In the genomic region with DNA sequence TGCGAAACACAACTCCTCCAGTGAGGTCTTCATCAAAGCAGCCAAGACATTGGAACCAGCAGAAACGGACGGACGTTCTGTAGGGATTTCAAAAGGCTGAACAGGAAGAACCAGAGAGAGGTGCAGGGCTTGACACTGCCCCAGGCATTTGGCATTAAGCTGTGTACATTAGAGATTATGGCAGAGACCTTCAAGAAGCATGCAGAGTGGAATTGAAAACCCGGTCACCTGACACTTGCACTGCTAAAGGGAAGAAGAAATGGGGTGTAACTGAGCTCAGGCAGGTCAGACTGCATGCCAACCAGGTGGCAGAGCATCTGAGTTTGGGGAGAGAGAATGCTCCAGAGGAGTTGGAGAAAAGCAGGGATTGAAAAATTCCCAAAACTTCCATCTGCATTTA, we compare ENCODE assay signal across 45 mouse cellular contexts. TPM values are rescaled to one million over a fixed set of nuclear protein-coding genes. Genes with fewer than 3 reads are reported as not detected.
"Had no signal": no experiment of that assay in that cellular context is flagged by ENCODE, and none has a peak within 500 bp of the region (broad histone marks: within the 10 kb centered on the region; RNA-seq: fewer than 3 reads in every experiment).

No protein-coding gene starts in this region.

- H3K27ac ChIP-seq: limb, embryonic 10.5 days; limb, embryonic 12.5 days; limb, embryonic 13.5 days; limb, embryonic 15.5 days; liver, embryonic 12.5 days; liver, embryonic 13.5 days; liver, embryonic 14.5 days; liver, embryonic 15.5 days; lung, embryonic 15.5 days; macrophage; midbrain, embryonic 10.5 days; midbrain, embryonic 12.5 days; midbrain, embryonic 13.5 days; midbrain, embryonic 15.5 days; neural tube, embryonic 12.5 days had no signal

- H3K4me2 ChIP-seq: limb, embryonic 12.5 days; limb, embryonic 13.5 days; limb, embryonic 15.5 days; liver, embryonic 11.5 days; liver, embryonic 12.5 days; liver, embryonic 13.5 days; liver, embryonic 15.5 days; lung, embryonic 14.5 days; lung, embryonic 15.5 days; midbrain, embryonic 11.5 days; midbrain, embryonic 12.5 days; midbrain, embryonic 13.5 days; midbrain, embryonic 15.5 days; neural tube, embryonic 12.5 days had no signal

- H3K27me3 ChIP-seq: limb, embryonic 12.5 days; limb, embryonic 13.5 days; limb, embryonic 15.5 days; liver, embryonic 13.5 days; liver, embryonic 15.5 days; lung, embryonic 15.5 days; megakaryocyte, embryonic 14.5 days; midbrain, embryonic 12.5 days; midbrain, embryonic 13.5 days; midbrain, embryonic 15.5 days; neural tube, embryonic 12.5 days had no signal

- DNase-seq: left cerebral cortex, postnatal 4 days; liver; liver, embryonic 13.5 days; liver, postnatal 0 days; lung, adult 18-20 months; lung, adult 2 months; lung, embryonic 14.5 days; lung, postnatal 10 days; lung, postnatal 14 days; lung, postnatal 36 days; lung, postnatal 4 days; midbrain, embryonic 14.5 days had no signal

- H3K4me3 ChIP-seq: limb, embryonic 10.5 days; limb, embryonic 12.5 days; limb, embryonic 13.5 days; limb, embryonic 15.5 days; liver, embryonic 12.5 days; liver, embryonic 13.5 days; liver, embryonic 15.5 days; lung, embryonic 15.5 days; megakaryocyte, embryonic 14.5 days; midbrain, embryonic 10.5 days; midbrain, embryonic 12.5 days; midbrain, embryonic 13.5 days; midbrain, embryonic 15.5 days; myocyte; neural tube, embryonic 12.5 days had no signal

- ATAC-seq: liver, embryonic 12.5 days; liver, postnatal 0 days; lung, postnatal 0 days; midbrain, embryonic 13.5 days; midbrain, embryonic 15.5 days; midbrain, embryonic 16.5 days had no signal

- H3K9me3 ChIP-seq: limb, embryonic 10.5 days; limb, embryonic 12.5 days; limb, embryonic 13.5 days; limb, embryonic 15.5 days; liver, embryonic 12.5 days; liver, embryonic 13.5 days; liver, embryonic 15.5 days; lung, embryonic 15.5 days; megakaryocyte, embryonic 14.5 days; midbrain, embryonic 10.5 days; midbrain, embryonic 12.5 days; midbrain, embryonic 13.5 days; midbrain, embryonic 15.5 days; neural tube, embryonic 12.5 days had no signal

- H3K9ac ChIP-seq: limb, embryonic 12.5 days; limb, embryonic 13.5 days; limb, embryonic 15.5 days; liver, embryonic 12.5 days; liver, embryonic 13.5 days; liver, embryonic 14.5 days; liver, embryonic 15.5 days; liver, postnatal 0 days; lung, embryonic 14.5 days; lung, embryonic 15.5 days; midbrain, embryonic 12.5 days; midbrain, embryonic 13.5 days; midbrain, embryonic 15.5 days; neural tube, embryonic 12.5 days had no signal

- H3K36me3 ChIP-seq: limb, embryonic 10.5 days; limb, embryonic 12.5 days; limb, embryonic 13.5 days; limb, embryonic 15.5 days; liver, embryonic 12.5 days; liver, embryonic 13.5 days; liver, embryonic 15.5 days; lung, embryonic 15.5 days; midbrain, embryonic 10.5 days; midbrain, embryonic 12.5 days; midbrain, embryonic 13.5 days; midbrain, embryonic 15.5 days; neural tube, embryonic 12.5 days had no signal

- H3K4me1 ChIP-seq: neural tube, embryonic 12.5 days had no signal

RNA-seq across cellular contexts. Expression of gene Gm47996, which starts 45.5 kb away (rescaled TPM):
- total RNA-seq: left cerebral cortex, postnatal 10 days; left cerebral cortex, postnatal 14 days; left cerebral cortex, postnatal 25 days; left cerebral cortex, postnatal 36 days; left cerebral cortex, postnatal 4 days; liver, adult 2 months; megakaryocyte, adult 5-6 weeks; megakaryocyte-erythroid progenitor cell, adult 5-6 weeks; midbrain, postnatal 0 days; monocyte, adult 5-6 weeks had no signal
- polyA plus RNA-seq: limb, embryonic 12.5 days; limb, embryonic 13.5 days; liver, adult 2 months; lung, adult 2 months; lung, embryonic 14.5 days; lung, embryonic 15.5 days; lung, embryonic 16.5 days; lung, postnatal 0 days; macrophage; midbrain, embryonic 11.5 days; midbrain, embryonic 13.5 days; midbrain, embryonic 14.5 days; midbrain, embryonic 15.5 days; midbrain, embryonic 16.5 days; midbrain, postnatal 0 days; neural tube, embryonic 11.5 days; neural tube, embryonic 12.5 days had no signal

RNA-seq across cellular contexts. Expression of gene 3110040M04Rik, which starts 51.5 kb away (rescaled TPM):
- total RNA-seq: left cerebral cortex, postnatal 10 days; left cerebral cortex, postnatal 14 days; left cerebral cortex, postnatal 25 days; left cerebral cortex, postnatal 36 days; left cerebral cortex, postnatal 4 days; liver, adult 2 months; midbrain, postnatal 0 days; monocyte, adult 5-6 weeks had no signal
- polyA plus RNA-seq: limb, embryonic 10.5 days; limb, embryonic 11.5 days; limb, embryonic 12.5 days; limb, embryonic 13.5 days; limb, embryonic 14.5 days; limb, embryonic 15.5 days; liver, adult 2 months; lung, adult 2 months; lung, embryonic 14.5 days; lung, embryonic 15.5 days; lung, embryonic 16.5 days; lung, postnatal 0 days; macrophage; midbrain, embryonic 10.5 days; midbrain, embryonic 12.5 days; midbrain, embryonic 13.5 days; midbrain, embryonic 14.5 days; midbrain, embryonic 15.5 days; midbrain, embryonic 16.5 days; midbrain, postnatal 0 days; neural tube, embryonic 12.5 days had no signal

RNA-seq across cellular contexts. Expression of gene Gm47995, which starts 57.2 kb away (rescaled TPM):
- total RNA-seq: left cerebral cortex, postnatal 10 days; left cerebral cortex, postnatal 14 days; left cerebral cortex, postnatal 25 days; left cerebral cortex, postnatal 36 days; left cerebral cortex, postnatal 4 days; liver, adult 2 months; midbrain, postnatal 0 days; monocyte, adult 5-6 weeks had no signal
- polyA plus RNA-seq: limb, embryonic 10.5 days; limb, embryonic 11.5 days; limb, embryonic 12.5 days; limb, embryonic 13.5 days; liver, adult 2 months; lung, adult 2 months; lung, embryonic 14.5 days; lung, embryonic 15.5 days; lung, embryonic 16.5 days; macrophage; midbrain, embryonic 10.5 days; midbrain, embryonic 11.5 days; midbrain, embryonic 12.5 days; midbrain, embryonic 13.5 days; midbrain, embryonic 14.5 days; midbrain, embryonic 15.5 days; midbrain, embryonic 16.5 days; midbrain, postnatal 0 days; neural tube, embryonic 11.5 days had no signal
